Mouse (Mus musculus) hindbrain, embryonic 14.5 days (tissue): Measurements from ENCODE around the gene Lgals8. TPM values are rescaled to one million over a fixed set of nuclear protein-coding genes. Genes with fewer than 3 reads are reported as not detected.

Experiments used
- ATAC-seq: fragments of 200-750 bp; cut with Nextera tagmentation; 2 replicates; pipeline ENCODE4 v1.8.0; 2017; ENCODE audit warnings: moderate number of reproducible peaks, mild to moderate bottlenecking, moderate TSS enrichment, moderate library complexity; ENCODE audit not compliant: low FRiP score
- DNase-seq: peaks from one replicate; pipeline ENCODE4 v3.0.0-alpha.2; 2015; ENCODE audit warnings: low spot score
- H3K27ac ChIP-seq: fragments of 300-500 bp; sonication (generic); 2 replicates; pipeline ENCODE4 v1.5.1; 2014; ENCODE audit warnings: mild to moderate bottlenecking, moderate library complexity
- H3K27me3 ChIP-seq: fragments of 300-500 bp; sonication (generic); 2 replicates; pipeline ENCODE4 v1.6.1; 2014; ENCODE audit warnings: mild to moderate bottlenecking, low read length, mixed read lengths; ENCODE audit not compliant: control insufficient read depth, insufficient read depth
- H3K36me3 ChIP-seq: fragments of 300-500 bp; sonication (generic); replicated peaks from 2 replicates; pipeline ENCODE4 v1.6.1; 2014; ENCODE audit not compliant: control insufficient read depth, insufficient read depth
- H3K4me1 ChIP-seq: fragments of 300-500 bp; sonication (generic); replicated peaks from 2 replicates; pipeline ENCODE4 v1.6.1; 2014; ENCODE audit warnings: antibody characterized with exemption, low read length, mixed read lengths; ENCODE audit not compliant: control insufficient read depth, insufficient read depth
- H3K4me2 ChIP-seq: fragments of 300-500 bp; sonication (generic); replicated peaks from 2 replicates; pipeline ENCODE4 v1.6.1; 2014; ENCODE audit warnings: mild to moderate bottlenecking, moderate library complexity
- H3K4me3 ChIP-seq: fragments of 300-500 bp; sonication (generic); replicated peaks from 2 replicates; pipeline ENCODE4 v1.5.1; 2014; ENCODE audit warnings: mild to moderate bottlenecking, low read length
- H3K9ac ChIP-seq: fragments of 300-500 bp; sonication (generic); 2 replicates; pipeline ENCODE4 v1.6.1; 2014
- H3K9me3 ChIP-seq: fragments of 300-500 bp; sonication (generic); 2 replicates; pipeline ENCODE4 v1.6.1; 2016; ENCODE audit warnings: low read length; ENCODE audit not compliant: control insufficient read depth
- WGBS: fragments of 180-500 bp; shearing (Covaris S2); extraction: QIAGEN DNeasy Blood & Tissue Kit; methylation state at CpG from one replicate; pipeline ENCODE4 v1.1.7; 2014; 5-methylcytosine and 5-hydroxymethylcytosine counted together
- polyA plus RNA-seq: library from polyadenylated mRNA; unstranded; fragments of >200 nt; fragmentation: Nextera tagmentation; extraction: Ambion mirVana; gene quantifications from 2 replicates; pipeline ENCODE4 v1.2.1, GENCODE M21; 2014

The Lgals8 gene
- polyA plus RNA-seq, 1 experiment from 2014 or later = 26.3 TPM

DNA sequence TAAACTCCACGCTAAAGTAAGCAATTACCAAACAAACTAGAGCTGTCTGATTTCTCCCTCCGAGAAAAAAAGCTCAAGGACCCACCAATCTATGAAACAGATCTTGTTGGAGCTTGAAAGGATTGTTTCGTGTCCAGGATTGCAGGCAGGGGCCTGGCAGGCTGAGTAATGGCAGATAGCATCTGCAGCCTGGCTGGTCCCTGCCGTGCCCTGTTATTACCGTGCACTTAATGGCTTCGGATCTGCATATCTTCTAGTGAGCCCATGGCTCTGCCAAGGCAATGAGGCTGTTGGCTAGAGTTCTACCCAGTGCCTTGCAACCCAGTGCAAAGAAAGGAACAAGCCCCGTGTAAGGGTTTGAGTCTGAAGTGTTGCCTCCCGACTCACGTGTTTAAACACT is 30.0 kb upstream of the Lgals8 start:
- no peak for ATAC-seq
- Histone ChIP-seq H3K27ac (no peak overlapping the region), H3K4me1 (no peaks in the 10 kb centered on the region), H3K36me3 (no peaks in the 10 kb centered on the region), H3K9me3 (no peaks in the 10 kb centered on the region), H3K4me3 (no peak overlapping the region), H3K4me2 (no peak overlapping the region), H3K9ac (no peak overlapping the region), H3K27me3 (no peaks in the 10 kb centered on the region)
- DNase-seq = no peak
- 86% methylated on average over 9 of the region's 9 CpGs for WGBS

DNA sequence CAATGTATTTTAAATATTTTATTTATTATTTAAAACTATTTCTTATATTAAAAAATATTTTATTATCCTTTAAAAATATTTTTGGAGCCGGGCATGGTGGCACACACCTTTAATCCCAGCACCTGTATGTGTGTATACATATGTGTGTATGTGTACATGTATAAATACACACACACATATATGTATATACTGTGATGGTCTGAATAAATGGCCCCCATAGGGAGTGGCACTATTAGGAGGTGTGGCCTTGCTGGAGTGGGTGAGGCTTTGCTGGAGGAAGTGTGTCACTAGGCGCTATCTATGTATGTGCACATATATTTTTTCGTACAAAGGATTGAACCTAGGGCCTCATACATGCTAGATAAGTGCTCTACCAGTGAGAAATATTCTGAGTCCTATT is 27.8 kb upstream of the Lgals8 start:
- no peak for ATAC-seq
- Histone ChIP-seq H3K4me3 (no peak overlapping the region), H3K36me3 (no peaks in the 10 kb centered on the region)

DNA sequence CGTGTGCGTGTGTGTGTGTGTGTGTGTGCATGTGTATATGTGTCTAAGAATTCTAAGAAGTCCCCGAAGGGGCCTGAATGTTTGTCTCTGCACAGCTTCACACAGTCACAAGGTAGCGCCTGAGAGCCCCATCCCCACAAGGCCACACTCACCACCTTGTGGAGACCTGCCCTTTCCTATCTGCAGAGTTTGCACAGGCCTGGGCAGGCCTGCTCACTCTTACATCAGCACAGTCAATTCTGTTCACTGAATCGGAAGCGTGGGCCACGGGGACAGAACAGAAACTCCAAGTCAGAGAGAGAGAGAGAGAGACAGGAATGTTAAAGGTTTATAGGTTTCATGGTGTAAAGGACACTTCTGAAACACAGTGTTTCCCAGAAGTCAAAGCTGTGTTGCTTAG is 20.9 kb upstream of the Lgals8 start:
- H3K36me3 ChIP-seq = no peaks in the 10 kb centered on the region
- H3K27me3 ChIP-seq = no peaks in the 10 kb centered on the region
- no peaks in the 10 kb centered on the region for H3K9me3 ChIP-seq
- no peak overlapping the region for H3K4me3 ChIP-seq
- H3K27ac ChIP-seq = no peak overlapping the region
- H3K4me2 ChIP-seq = no peak overlapping the region
- ATAC-seq = no peak
- DNase-seq = no peak
- no peak overlapping the region for H3K9ac ChIP-seq
- whole genome bisulfite sequencing = 82% methylated on average over 7 of the region's 7 CpGs
- H3K4me1 ChIP-seq = no peaks in the 10 kb centered on the region

More for the DNA sequence above, 27.8 kb upstream of the Lgals8 start:
- H3K4me1 ChIP-seq = no peaks in the 10 kb centered on the region
- no peak overlapping the region for H3K27ac ChIP-seq
- H3K4me2 ChIP-seq = no peak overlapping the region
- 88% methylated on average over 3 of the region's 3 CpGs for WGBS
- no peaks in the 10 kb centered on the region for H3K9me3 ChIP-seq
- no peak for DNase-seq
- H3K9ac ChIP-seq = no peak overlapping the region
- H3K27me3 ChIP-seq = no peaks in the 10 kb centered on the region

DNA sequence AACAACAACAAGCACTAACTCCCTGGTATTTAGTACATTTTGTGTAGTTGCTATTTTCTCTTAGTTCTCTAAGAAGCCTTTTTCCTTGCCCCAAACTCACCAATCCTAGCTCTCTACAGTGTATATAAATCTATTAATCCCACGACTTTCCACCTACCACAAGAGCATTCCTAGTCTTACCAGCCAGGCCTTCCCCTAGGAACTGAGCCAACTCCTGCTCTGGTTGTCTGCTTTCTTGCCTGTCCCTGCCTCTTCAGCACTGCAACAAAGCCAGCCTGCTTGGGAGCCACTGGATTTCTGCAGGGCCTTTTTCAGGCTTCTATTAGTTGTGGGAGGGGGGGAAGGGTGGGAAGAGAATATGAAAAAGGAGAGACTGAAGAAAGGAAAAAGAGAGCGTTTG is 20.5 kb upstream of the Lgals8 start:
- ATAC-seq (no peak), DNase-seq (no peak)
- no peak overlapping the region for H3K27ac ChIP-seq
- H3K4me1 ChIP-seq = no peaks in the 10 kb centered on the region
- no peak overlapping the region for H3K4me3 ChIP-seq
- WGBS = 72% methylated on average over 2 of the region's 2 CpGs
- no peak overlapping the region for H3K4me2 ChIP-seq
- no peak overlapping the region for H3K9ac ChIP-seq
- H3K9me3 ChIP-seq = no peaks in the 10 kb centered on the region
- no peaks in the 10 kb centered on the region for H3K36me3 ChIP-seq
- H3K27me3 ChIP-seq = no peaks in the 10 kb centered on the region

DNA sequence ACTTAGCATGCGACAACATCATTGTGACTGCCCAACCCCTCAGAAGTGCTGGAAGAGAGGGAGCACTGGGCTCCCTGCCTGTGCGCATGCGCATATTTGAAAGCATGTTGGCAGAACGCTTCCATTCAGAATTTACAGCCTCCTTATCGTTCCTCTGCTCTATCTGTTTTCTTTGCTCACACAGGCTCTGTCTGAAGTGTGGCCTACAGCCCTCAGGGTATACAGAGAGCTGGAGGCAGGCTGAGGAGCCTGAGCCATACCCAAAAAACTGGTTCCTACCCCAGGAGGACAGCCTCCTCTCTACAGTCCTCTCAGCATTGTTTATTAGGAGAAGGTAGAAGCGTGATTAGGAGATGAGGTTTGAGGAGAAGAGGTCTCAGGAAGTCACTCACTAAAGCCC is 15.1 kb upstream of the Lgals8 start:
- no peak overlapping the region for H3K4me2 ChIP-seq
- no peaks in the 10 kb centered on the region for H3K9me3 ChIP-seq
- WGBS = 83% methylated on average over 6 of the region's 6 CpGs
- H3K27ac ChIP-seq = no peak overlapping the region
- DNase-seq = no peak
- no peaks in the 10 kb centered on the region for H3K27me3 ChIP-seq
- no peak overlapping the region for H3K9ac ChIP-seq
- H3K4me3 ChIP-seq = no peak overlapping the region
- no peaks in the 10 kb centered on the region for H3K36me3 ChIP-seq
- ATAC-seq = no peak
- H3K4me1 ChIP-seq = no peaks in the 10 kb centered on the region

DNA sequence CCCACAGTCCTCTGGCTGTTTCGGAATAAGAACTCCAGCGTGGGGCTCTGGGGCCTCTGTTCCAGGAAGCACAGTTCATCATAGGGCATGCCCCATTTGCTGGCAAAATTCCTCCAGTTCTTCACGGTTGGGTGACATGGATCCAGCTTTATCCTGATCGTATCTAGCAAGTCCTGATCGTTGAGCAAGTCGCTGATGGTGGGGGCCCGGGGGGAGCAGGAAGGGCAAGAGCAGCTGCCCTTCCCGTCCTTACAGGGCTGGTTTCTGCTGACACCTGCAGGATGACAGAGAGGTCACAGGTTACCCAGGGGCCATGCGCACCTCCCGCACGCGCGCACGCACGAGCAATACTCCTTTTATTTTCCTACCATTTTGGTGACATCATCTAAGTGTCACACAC is 13.6 kb upstream of the Lgals8 start:
- WGBS = 82% methylated on average over 15 of the region's 15 CpGs
- DNase-seq (no peak), ATAC-seq (no peak)
- no peak overlapping the region for H3K9ac ChIP-seq
- H3K4me2 ChIP-seq = no peak overlapping the region
- H3K4me3 ChIP-seq = no peak overlapping the region
- no peaks in the 10 kb centered on the region for H3K4me1 ChIP-seq
- H3K9me3 ChIP-seq = no peaks in the 10 kb centered on the region
- no peak overlapping the region for H3K27ac ChIP-seq
- no peaks in the 10 kb centered on the region for H3K36me3 ChIP-seq
- no peaks in the 10 kb centered on the region for H3K27me3 ChIP-seq

DNA sequence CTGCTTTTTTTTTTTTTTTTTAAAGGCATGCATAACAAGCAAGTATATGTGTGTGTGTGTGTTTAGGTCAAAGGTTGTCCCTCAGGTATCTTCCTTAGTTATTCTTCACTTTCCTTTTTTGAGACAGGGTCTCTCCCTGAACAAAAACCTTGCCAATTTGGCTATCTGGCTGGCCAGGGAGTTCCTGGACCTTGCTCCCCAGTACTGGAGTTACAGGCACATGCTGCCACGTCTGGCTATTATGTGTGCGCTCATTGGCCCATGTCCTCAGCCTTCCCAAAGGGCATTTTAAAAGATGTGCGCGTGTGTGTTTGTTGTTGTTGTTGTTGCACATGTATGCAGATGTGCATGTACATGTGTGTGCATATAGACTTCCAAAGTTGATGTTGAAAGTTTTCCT is 12.1 kb upstream of the Lgals8 start:
- H3K27me3 ChIP-seq = no peaks in the 10 kb centered on the region
- WGBS = 85% methylated on average over 4 of the region's 4 CpGs
- ATAC-seq (no peak), DNase-seq (no peak)
- no peaks in the 10 kb centered on the region for H3K36me3 ChIP-seq
- H3K4me2 ChIP-seq = no peak overlapping the region
- H3K4me3 ChIP-seq = no peak overlapping the region
- no peak overlapping the region for H3K9ac ChIP-seq
- H3K9me3 ChIP-seq = no peaks in the 10 kb centered on the region
- H3K4me1 ChIP-seq = no peaks in the 10 kb centered on the region
- no peak overlapping the region for H3K27ac ChIP-seq

DNA sequence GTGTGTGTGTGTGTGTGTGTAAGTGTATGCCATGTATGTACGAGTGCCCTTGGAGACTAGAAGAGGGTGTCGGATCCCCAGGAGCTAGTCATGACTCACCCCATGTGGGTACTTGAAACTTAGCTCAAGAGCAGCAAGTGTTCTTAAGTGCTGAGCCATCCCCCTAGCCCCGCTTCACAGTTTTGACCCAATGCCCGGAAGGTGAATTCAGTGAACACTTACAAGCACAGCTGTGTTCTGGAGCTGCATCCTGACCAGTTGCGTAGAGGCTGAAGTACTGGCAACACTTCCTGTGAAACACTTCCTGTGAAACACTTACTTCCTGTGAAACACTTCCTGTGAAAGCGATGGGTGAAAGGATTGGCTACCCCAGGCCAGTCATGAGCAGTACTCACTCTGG is 10.5 kb upstream of the Lgals8 start:
- 92% methylated on average over 6 of the region's 6 CpGs for whole genome bisulfite sequencing
- Histone ChIP-seq H3K27me3 (no peaks in the 10 kb centered on the region), H3K9ac (no peak overlapping the region), H3K36me3 (no peaks in the 10 kb centered on the region), H3K9me3 (no peaks in the 10 kb centered on the region), H3K4me2 (no peak overlapping the region), H3K4me1 (no peaks in the 10 kb centered on the region), H3K4me3 (no peak overlapping the region), H3K27ac (no peak overlapping the region)
- ATAC-seq (no peak), DNase-seq (no peak)

DNA sequence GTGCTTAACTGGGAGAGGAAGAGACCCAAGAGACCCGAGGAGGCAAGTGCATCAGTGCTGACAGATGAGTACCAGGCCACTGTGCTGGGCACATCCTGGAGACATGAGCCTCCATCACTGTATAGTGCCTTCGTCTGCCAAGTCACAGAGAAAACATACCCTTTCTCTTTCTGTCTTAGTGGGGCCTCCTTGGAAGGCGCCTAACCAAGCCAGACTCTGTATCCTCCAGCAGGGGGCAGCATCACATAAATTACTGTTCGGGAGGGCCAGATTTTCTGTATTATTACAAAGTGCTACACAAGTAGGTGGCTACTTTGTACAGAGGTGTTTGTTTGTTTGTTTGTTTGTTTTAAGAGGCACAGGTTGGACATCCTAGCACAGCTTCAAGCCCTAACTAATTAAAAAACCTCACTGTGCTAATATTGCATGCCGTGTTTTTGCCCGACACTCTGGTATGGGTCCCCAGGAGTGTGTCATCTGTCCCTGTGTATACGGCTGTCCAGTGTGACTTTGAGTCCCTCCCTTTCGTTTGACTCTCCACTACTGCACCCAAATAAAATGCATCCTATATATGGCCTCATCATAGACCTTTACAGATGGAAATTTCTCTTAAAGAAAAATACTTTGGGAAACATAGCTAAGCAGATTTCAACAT is 9.1 kb upstream of the Lgals8 start:
- no peak overlapping the region for H3K27ac ChIP-seq
- peak; percentile 87 for ATAC-seq
- no peaks in the 10 kb centered on the region for H3K4me1 ChIP-seq
- peak; percentile 96 for DNase-seq
- no peaks in the 10 kb centered on the region for H3K36me3 ChIP-seq
- H3K9me3 ChIP-seq = no peaks in the 10 kb centered on the region
- H3K27me3 ChIP-seq = no peaks in the 10 kb centered on the region
- WGBS = 38% methylated on average over 8 of the region's 8 CpGs
- H3K4me3 ChIP-seq = no peak overlapping the region
- no peak overlapping the region for H3K4me2 ChIP-seq
- 0 out of 2 replicates have a peak overlapping the region, but pooled peaks have one; percentile 26 for H3K9ac ChIP-seq

DNA sequence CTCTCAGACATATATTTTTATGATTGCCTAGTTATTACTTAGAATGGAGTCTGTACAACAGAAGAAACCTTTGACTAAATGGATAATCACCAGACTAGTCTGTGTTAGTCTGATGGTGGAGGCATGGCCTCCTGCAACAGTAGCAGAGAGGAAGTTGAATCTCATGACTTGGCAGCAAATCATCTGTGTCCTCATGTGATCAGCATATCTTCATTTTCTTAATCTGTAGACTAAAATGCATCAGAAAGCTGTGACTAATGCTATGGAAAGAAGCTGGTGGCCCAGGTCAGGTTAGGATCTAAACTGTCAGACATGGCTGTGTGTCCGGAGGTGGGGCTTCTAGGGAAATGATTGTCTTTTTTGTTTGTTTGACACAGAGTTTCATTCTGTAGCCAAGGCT is 3.7 kb upstream of the Lgals8 start:
- no peaks in the 10 kb centered on the region for H3K4me1 ChIP-seq
- H3K36me3 ChIP-seq = no peaks in the 10 kb centered on the region
- no peak overlapping the region for H3K4me2 ChIP-seq
- DNase-seq (no peak), ATAC-seq (no peak)
- H3K4me3 ChIP-seq = no peak overlapping the region
- 97% methylated on average over 1 of the region's 1 CpGs for WGBS
- no peak overlapping the region for H3K27ac ChIP-seq
- no peak overlapping the region for H3K9ac ChIP-seq
- H3K9me3 ChIP-seq = no peaks in the 10 kb centered on the region
- no peaks in the 10 kb centered on the region for H3K27me3 ChIP-seq
